Mouse (Mus musculus) kidney, embryonic 15.5 days (tissue): ENCODE data around the gene Ino80e. TPM values are rescaled to one million over a fixed set of nuclear protein-coding genes. Genes with fewer than 3 reads are reported as not detected.
"Not testable (repeated sequence)": the region's sequence is repeated elsewhere in the genome, so short reads cannot be mapped to it uniquely, and the experiment has no call there.

ENCODE experiments used
- ATAC-seq: fragments of 200-750 bp; cut with Nextera tagmentation; replicated peaks from 2 replicates; pipeline ENCODE4 v1.8.0; 2017; ENCODE audit warnings: moderate TSS enrichment; ENCODE audit not compliant: low FRiP score
- H3K27ac ChIP-seq: fragments of 300-500 bp; sonication (generic); 2 replicates; pipeline ENCODE4 v1.5.1; 2015; ENCODE audit warnings: mild to moderate bottlenecking, inconsistent platforms
- H3K27me3 ChIP-seq: fragments of 300-500 bp; sonication (generic); 2 replicates; pipeline ENCODE4 v1.6.1; 2015; ENCODE audit warnings: inconsistent platforms
- H3K36me3 ChIP-seq: fragments of 300-500 bp; sonication (generic); 2 replicates; pipeline ENCODE4 v1.6.1; 2015; ENCODE audit warnings: inconsistent platforms
- H3K4me1 ChIP-seq: fragments of 300-500 bp; sonication (generic); 2 replicates; pipeline ENCODE4 v1.6.1; 2015; ENCODE audit warnings: inconsistent platforms
- H3K4me2 ChIP-seq: fragments of 300-500 bp; sonication (generic); 2 replicates; pipeline ENCODE4 v1.6.1; 2015; ENCODE audit warnings: moderate library complexity, mild to moderate bottlenecking, inconsistent platforms
- H3K4me3 ChIP-seq: fragments of 300-500 bp; sonication (generic); replicated peaks from 2 replicates; pipeline ENCODE4 v1.5.1; 2015; ENCODE audit warnings: mild to moderate bottlenecking, inconsistent platforms
- H3K9ac ChIP-seq: fragments of 300-500 bp; sonication (generic); 2 replicates; pipeline ENCODE4 v1.6.1; 2015; ENCODE audit warnings: mild to moderate bottlenecking, inconsistent platforms
- H3K9me3 ChIP-seq: fragments of 300-500 bp; sonication (generic); replicated peaks from 2 replicates; pipeline ENCODE4 v1.6.1; 2016; ENCODE audit warnings: inconsistent platforms
- whole genome bisulfite sequencing: fragments of 180-500 bp; shearing (Covaris S2); methylation state at CpG from one replicate; pipeline ENCODE4 v1.1.7; 2015; ENCODE audit warnings: mixed read lengths; 5-methylcytosine and 5-hydroxymethylcytosine counted together
- polyA plus RNA-seq: library from polyadenylated mRNA; unstranded; fragments of >200 nt; fragmentation: Nextera tagmentation; extraction: Ambion mirVana; gene quantifications from 2 replicates; pipeline ENCODE4 v1.2.1, GENCODE M21; 2015

Gene Ino80e
- polyA plus RNA-seq: 88.9 and 91.0 TPM in 2 replicates

DNA sequence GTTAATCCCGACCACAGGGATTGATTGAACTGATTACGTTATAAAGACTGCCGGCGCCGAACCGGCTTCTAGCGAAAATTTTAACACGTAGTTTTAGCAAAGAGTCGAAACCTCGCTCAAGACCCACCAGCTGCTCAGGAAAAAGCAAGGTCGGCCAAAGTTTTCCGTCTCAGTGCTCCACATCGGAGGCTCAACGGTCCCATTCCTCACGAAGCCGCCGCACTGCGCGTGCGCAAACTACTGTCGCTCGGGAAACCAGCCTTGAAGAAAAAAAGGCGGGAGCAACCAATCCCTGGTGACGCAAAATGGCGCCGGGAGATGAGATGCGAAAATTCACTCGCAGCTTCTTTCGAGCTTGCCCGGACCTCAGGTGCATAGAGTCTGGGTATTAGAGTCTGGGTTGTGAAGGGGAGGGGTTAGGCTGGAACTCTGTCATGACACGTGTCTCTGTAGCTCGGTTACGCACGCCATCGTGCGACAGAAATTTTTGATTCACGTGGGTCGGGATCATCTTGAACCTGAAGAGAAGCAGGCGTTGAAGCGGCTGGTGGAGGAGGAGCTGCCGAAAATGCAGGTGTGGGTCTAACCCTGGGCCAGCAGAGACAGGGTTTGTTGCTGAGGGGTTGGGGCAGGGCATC, at the start of gene Ino80e:
TSS of gene Ino80e (minus strand) at position 231 of the 638 bp plus-strand sequence.
- WGBS: under 1% methylated on average over 41 of the region's 41 CpGs
- peak; percentile 69 for ATAC-seq
- Histone ChIP-seq H3K4me3 (peak within 1 kb of the TSS; percentile 72), H3K27me3 (no peaks in the 10 kb centered on the region), H3K4me2 (peak within 1 kb of the TSS; percentile 86), H3K36me3 (peaks cover 69% of the 10 kb centered on the region), H3K9ac (peak within 1 kb of the TSS; percentile 70), H3K9me3 (no peaks in the 10 kb centered on the region), H3K4me1 (peaks cover 42% of the 10 kb centered on the region), H3K27ac (peak within 1 kb of the TSS; percentile 89)

DNA sequence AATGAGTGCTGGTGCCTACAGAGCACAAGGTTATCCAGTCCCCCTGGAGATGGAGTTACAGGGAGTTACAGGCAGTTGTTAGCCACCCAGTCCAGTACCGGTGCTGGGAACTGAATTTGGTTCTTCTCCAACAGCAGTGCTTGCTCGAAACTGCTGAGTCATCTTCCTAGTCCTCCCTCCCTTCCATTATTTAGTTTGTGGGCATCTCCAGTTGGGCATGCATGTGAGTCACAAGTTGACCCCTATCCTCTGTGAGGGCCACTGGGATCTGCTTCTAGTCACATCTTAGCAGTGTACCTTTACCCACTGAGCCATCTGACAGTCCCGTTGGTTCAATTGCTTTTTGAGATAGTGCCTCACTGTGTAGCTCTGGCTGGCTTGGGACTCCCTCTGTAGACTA, 43.4 kb upstream of the Ino80e start:
- no peak for ATAC-seq
- H3K27ac ChIP-seq: no peak overlapping the region
- no peak overlapping the region for H3K9ac ChIP-seq
- no peaks in the 10 kb centered on the region for H3K27me3 ChIP-seq
- 75% methylated on average over 3 of the region's 3 CpGs for WGBS
- no peaks in the 10 kb centered on the region for H3K36me3 ChIP-seq
- H3K4me2 ChIP-seq: no peak overlapping the region
- no peaks in the 10 kb centered on the region for H3K9me3 ChIP-seq
- no peak overlapping the region for H3K4me3 ChIP-seq
- H3K4me1 ChIP-seq: no peaks in the 10 kb centered on the region

DNA sequence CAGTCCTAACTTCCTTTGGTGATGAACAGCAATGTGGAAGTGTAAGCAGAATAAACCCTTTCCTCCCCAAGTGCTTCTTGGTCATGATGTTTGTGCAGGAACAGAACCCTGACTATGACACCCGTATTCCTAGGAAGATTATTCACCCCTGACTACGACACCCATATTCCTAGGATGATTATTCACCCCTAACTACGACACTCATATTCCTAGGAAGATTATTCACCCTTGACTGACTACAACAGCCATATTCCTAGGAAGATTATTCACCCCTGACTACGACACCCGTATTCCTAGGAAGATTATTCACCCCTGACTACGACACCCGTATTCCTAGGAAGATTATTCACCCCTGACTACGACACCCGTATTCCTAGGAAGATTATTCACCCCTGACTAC, 37.6 kb upstream of the Ino80e start:
- H3K9ac ChIP-seq, H3K4me3 ChIP-seq, H3K4me2 ChIP-seq, ATAC-seq, H3K27me3 ChIP-seq, H3K36me3 ChIP-seq, H3K27ac ChIP-seq, H3K9me3 ChIP-seq: not testable (repeated sequence)
- peaks cover 16% of the 10 kb centered on the region for H3K4me1 ChIP-seq
- WGBS: 91% methylated on average over 7 of the region's 9 CpGs

DNA sequence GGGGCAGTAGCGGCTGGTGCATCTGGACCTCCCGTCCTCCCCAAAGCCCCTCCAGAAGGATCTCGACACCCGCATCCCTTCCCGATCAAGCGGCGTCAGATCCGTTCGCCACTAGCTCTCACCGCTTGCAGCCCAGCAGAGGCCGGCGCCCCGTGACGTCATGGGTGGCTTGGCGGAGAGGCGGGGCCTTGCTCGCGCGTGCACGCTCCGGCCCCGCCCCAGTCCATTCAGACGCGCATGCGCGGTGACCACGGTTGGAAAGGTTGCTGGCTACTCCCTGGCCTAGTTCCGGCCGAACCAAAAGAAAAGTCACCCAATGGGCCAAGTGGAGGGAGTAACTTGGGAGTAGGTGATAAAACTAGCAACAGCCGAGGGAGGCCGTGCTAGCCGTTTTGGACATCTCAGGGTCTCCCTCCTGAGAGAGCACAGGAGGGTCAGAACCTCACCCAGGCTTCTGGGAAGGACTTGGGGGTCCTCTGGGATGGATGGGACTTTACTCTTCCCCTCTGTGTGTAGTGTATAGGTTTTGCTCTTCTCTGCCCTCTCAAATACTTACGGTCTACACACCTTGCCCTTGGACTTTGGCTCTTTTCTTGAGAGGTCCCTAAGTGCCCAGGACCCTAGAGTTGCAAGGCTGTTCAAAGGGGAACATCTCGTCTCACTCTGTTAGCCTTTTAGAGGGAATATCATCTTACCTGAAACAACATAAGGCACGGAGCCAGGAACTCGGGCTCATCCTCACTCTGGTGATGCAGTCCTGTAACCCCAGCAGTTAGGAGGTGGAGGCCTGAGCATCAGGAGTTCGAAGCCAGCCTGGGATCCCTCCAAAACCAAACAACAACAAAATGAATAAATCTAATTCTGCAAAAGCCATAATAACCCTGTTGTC, 36.2 kb upstream of the Ino80e start:
- peak overlapping the region; percentile 82 for H3K27ac ChIP-seq
- peak overlapping the region; percentile 75 for H3K9ac ChIP-seq
- H3K27me3 ChIP-seq: no peaks in the 10 kb centered on the region
- H3K9me3 ChIP-seq: no peaks in the 10 kb centered on the region
- peak; percentile 95 for ATAC-seq
- no peaks in the 10 kb centered on the region for H3K36me3 ChIP-seq
- H3K4me3 ChIP-seq: peak overlapping the region; percentile 71
- peaks cover 16% of the 10 kb centered on the region for H3K4me1 ChIP-seq
- 9% methylated on average over 37 of the region's 37 CpGs for WGBS
- H3K4me2 ChIP-seq: peak overlapping the region; percentile 81

DNA sequence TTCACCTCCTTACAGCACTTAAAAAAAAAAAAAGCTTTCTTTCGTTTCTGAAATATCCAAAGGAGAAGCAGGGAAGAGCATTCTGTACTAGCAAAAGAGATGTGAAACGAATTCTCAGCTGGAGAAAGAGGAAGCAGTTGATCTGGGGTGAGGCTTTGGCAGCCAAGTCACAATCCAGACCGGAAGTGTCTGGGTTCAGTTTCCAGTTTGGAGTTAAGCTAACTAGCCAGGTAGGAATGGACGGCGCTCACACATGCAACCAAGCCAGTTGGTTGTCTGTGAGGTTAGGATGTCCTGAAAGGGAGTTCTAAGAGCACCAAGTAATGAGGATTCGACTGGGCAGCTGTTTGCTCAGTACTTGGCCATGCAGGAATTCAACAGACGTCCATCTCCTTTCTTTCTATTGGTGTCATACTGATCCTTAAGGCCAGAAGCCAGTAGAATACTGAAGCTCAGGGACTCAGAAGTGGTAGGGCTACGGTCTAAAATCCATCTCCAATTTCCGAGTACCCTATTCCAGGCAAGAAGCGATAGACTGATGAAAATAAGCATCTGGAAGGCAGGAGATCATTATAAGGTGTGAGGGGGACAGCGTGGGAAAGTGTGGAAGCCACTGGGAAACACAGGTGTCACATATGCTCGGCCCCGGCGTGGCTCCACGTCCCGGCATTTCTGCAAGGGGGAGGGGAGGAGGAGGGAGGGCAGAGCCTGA, 35.4 kb upstream of the Ino80e start:
- ATAC-seq: peak; percentile 19
- Histone ChIP-seq H3K36me3 (no peaks in the 10 kb centered on the region), H3K4me3 (peak overlapping the region; percentile 71), H3K27me3 (no peaks in the 10 kb centered on the region), H3K27ac (peak overlapping the region; percentile 61), H3K9me3 (no peaks in the 10 kb centered on the region), H3K4me1 (peaks cover 16% of the 10 kb centered on the region), H3K4me2 (peak overlapping the region; percentile 81), H3K9ac (peak overlapping the region; percentile 75)
- 20% methylated on average over 16 of the region's 16 CpGs for WGBS

DNA sequence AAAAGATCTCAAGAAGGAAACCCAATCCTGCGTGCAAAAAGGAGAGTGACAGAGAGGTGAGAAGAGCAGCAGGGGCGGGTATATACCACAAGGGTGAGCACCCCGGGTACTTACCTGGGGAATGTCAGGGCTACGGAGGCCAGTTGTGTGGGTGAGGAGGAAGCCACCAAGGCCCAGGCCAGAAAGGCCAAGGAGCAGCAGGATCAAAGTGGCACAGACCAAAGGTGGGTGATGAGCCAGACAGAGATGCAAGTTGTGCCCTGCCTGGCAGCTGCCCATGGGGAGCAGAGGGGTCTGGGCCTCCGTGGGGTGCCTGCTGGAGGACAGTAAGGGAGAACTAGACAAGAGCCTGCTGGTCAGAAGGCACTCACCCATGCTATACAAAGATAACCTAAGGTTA, 34.7 kb upstream of the Ino80e start:
- ATAC-seq: no peak
- Histone ChIP-seq H3K27ac (no peak overlapping the region), H3K9me3 (no peaks in the 10 kb centered on the region), H3K4me1 (peaks cover 16% of the 10 kb centered on the region), H3K36me3 (peaks cover under 1% of the 10 kb centered on the region; the same call in 1 of the 2 replicates), H3K4me3 (no peak overlapping the region), H3K27me3 (no peaks in the 10 kb centered on the region), H3K4me2 (peak overlapping the region; percentile 81), H3K9ac (no peak overlapping the region)
- 83% methylated on average over 5 of the region's 5 CpGs for WGBS

DNA sequence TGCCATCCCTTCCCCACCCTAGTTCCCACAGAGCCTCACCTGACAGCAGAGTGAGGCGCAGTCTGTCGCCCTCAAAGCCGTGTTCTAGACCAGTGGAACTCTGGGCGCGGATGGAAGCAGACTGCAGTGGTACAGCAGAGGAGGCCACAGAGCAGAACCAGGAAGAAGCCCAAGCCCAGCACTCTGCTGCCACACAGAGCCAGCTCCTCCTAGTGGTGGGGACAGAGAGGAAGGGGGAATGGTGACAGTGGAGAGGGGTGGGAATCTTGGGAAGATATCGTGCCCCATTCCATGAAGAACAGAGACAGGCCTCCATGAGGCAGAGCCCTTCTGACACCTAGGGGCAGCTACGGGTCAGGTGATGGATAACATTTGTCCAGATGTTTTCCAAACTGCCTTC, 26.7 kb upstream of the Ino80e start:
- Histone ChIP-seq H3K9me3 (no peaks in the 10 kb centered on the region), H3K4me2 (no peak overlapping the region), H3K9ac (no peak overlapping the region), H3K4me3 (no peak overlapping the region), H3K27me3 (no peaks in the 10 kb centered on the region), H3K36me3 (peaks cover 14% of the 10 kb centered on the region; the same call in 1 of the 2 replicates), H3K4me1 (0 out of 2 replicates have a peak, but pooled peaks cover under 1% of the 10 kb centered on the region), H3K27ac (no peak overlapping the region)
- no peak for ATAC-seq
- 39% methylated on average over 7 of the region's 7 CpGs for WGBS

DNA sequence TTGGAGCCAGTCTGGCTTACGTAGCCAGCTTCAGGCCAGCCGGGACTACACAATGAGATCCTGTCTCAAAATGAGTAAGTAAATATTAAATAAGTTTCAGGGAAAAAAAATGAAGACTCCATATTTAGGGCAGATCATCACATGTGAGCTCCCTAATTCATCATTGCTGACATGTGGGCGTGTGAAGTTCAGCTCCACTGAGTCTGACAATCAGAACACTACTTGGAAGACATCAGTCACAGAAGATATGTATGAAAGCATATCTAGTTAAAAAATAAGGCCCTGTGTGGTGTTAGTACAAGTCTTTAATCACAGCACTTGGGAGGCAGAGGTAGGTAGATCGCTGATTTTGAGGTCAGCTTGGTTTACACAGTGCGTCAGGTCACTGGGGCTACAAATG, 25.1 kb upstream of the Ino80e start:
- H3K27me3 ChIP-seq: no peaks in the 10 kb centered on the region
- H3K27ac ChIP-seq: no peak overlapping the region
- ATAC-seq: no peak
- H3K9me3 ChIP-seq: no peaks in the 10 kb centered on the region
- no peak overlapping the region for H3K9ac ChIP-seq
- no peak overlapping the region for H3K4me2 ChIP-seq
- WGBS: 76% methylated on average over 5 of the region's 5 CpGs
- peaks cover 16% of the 10 kb centered on the region for H3K4me1 ChIP-seq
- no peak overlapping the region for H3K4me3 ChIP-seq
- H3K36me3 ChIP-seq: peaks cover 14% of the 10 kb centered on the region; the same call in 1 of the 2 replicates

DNA sequence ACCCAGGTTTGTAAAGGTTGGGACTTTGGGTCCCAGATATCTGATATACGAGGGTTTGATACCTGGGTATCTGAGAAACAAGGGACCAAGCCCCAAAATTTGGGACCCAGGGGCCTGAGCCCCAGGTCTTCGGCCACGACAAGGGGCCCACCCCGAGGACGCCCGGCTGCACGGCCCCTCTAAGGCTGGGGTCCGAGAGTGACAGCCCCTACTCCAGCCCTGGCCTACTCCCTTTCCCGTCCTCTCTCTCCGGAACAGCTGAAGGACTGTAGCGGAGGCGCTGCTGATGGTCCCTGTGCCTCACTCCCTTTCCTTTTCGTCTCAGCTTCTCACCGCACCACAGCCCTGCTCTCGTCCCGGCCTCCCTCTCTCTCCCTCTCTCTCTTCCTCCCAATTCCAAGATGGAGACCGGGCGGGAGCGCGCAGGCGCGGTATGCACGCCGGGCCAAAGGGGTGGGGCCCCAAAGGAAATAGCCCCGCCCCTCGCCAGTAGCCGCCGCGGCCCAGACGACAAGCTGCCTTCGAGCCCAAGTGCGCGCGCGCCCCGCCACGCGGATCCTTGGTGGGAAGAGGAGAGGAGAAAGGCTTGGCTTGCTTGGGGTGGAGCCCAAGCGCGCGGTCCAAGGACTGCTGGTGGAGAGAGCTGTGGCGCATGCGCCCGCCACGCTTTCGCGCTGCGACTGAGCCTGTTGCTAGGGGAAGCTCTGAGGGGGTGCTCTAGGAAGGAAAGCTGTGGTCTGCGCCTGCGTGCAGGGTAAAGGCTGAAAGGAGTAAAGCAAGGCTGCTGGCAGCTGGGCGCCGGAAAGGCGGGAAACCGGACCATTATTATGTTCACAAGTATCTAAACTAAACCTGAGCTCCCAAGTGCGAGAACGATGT, 22.3 kb upstream of the Ino80e start, which contains the start of gene Taok2:
TSS of gene Taok2 (minus strand) at position 418 of the 879 bp plus-strand sequence.
- H3K4me2 ChIP-seq: peak within 1 kb of the TSS; percentile 92
- no peaks in the 10 kb centered on the region for H3K9me3 ChIP-seq
- H3K4me1 ChIP-seq: peaks cover 31% of the 10 kb centered on the region
- ATAC-seq: peak; percentile 98
- H3K27ac ChIP-seq: peak within 1 kb of the TSS; percentile 93
- no peaks in the 10 kb centered on the region for H3K27me3 ChIP-seq
- H3K9ac ChIP-seq: peak within 1 kb of the TSS; percentile 81
- peak within 1 kb of the TSS; percentile 67 for H3K4me3 ChIP-seq
- under 1% methylated on average over 56 of the region's 56 CpGs for WGBS
- peaks cover 12% of the 10 kb centered on the region for H3K36me3 ChIP-seq

DNA sequence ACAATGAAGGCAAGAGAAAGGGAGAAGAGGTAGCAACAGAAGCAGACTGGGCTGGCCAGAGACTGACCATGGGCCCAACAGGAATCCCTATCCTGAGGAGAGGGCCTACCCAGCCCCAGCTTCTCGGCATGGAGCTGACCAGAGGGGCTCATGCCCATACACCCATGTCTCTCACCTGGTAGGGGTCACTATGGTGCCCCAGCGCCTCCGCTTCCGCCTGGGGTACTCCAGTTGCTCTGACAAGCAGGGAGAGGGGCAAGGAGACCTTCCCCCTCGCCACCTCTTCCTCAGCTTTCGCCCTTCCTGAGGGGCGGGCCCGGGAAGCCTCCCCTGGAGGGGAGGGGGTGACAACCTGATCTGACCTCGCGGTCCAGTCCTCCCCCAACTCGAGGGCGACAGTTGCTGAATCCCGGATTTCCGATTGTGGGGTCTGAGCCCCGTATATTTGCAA, 21.6 kb upstream of the Ino80e start:
- Histone ChIP-seq H3K27me3 (no peaks in the 10 kb centered on the region), H3K4me1 (peaks cover 31% of the 10 kb centered on the region), H3K9me3 (no peaks in the 10 kb centered on the region), H3K4me2 (peak overlapping the region; percentile 92), H3K9ac (peak overlapping the region; percentile 81), H3K36me3 (peaks cover 19% of the 10 kb centered on the region), H3K27ac (peak overlapping the region; percentile 93), H3K4me3 (peak overlapping the region; percentile 67)
- WGBS: under 1% methylated on average over 15 of the region's 15 CpGs
- ATAC-seq: peak; percentile 10; the same call in 1 of the 2 replicates

DNA sequence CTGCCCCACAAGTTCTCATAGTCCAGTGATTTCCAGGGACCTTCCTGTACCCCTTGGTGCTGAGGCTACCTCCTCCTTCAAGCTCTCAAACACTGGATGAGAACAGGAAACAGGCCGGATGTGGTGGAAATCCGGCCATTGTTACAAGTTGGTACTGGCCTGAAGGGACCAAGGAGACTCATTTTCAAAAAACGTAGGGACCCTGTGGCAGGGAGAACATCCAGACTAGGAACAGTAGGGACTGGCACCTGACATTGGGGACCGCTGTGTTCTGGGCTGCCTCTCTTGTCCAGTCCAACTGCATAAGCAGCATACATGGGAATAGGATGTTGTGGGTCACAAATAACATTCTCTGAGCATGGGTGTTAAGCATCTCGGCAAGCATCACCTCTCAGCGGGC, 18.9 kb upstream of the Ino80e start:
- peak overlapping the region; percentile 67; the same call in 1 of the 2 replicates for H3K4me3 ChIP-seq
- peaks cover 31% of the 10 kb centered on the region for H3K4me1 ChIP-seq
- ATAC-seq: no peak
- H3K27me3 ChIP-seq: no peaks in the 10 kb centered on the region
- peak overlapping the region; percentile 35; the same call in 1 of the 2 replicates for H3K9ac ChIP-seq
- H3K4me2 ChIP-seq: peak overlapping the region; percentile 92
- peak overlapping the region; percentile 73 for H3K27ac ChIP-seq
- no peaks in the 10 kb centered on the region for H3K9me3 ChIP-seq
- peaks cover 46% of the 10 kb centered on the region for H3K36me3 ChIP-seq
- WGBS: 67% methylated on average over 6 of the region's 6 CpGs
